ENCODE assay signal across 14 mouse cellular contexts in the genomic region with DNA sequence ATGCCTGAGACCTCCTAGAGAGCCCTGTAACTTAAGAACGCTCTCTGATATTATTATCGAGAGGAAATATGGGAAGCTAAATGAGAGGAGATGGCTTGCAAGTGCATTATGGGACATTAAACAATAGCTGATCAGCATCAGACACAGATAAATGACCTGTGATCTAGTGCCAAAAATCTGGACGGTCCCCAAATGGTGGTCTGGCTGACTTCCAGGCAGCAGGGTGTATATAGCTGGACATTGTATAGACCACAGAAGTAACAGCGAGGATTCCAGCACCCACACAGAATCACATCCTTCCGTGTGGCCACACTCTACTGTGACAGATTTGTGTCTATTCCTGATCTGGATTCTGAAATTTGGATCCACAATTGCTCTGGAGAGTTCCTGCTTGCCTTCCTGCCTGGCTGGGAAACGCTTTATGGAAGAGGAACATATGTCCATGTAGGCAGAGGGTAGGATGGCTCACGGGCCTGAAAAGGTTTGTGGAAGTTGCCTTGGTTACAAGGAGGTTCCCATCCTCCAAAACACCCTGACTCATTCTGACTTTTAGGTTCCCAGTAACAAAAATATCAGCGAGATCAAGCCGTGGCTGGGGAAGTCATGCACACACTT. TPM values are rescaled to one million over a fixed set of nuclear protein-coding genes. Genes with fewer than 3 reads are reported as not detected.
DNase-seq lines count a peak whose midpoint lies in the region; TF ChIP-seq lines count a peak whose summit lies in the region.
"Had no signal": no experiment of that assay in that cellular context is flagged by ENCODE, and none has a peak within 500 bp of the region (broad histone marks: within the 10 kb centered on the region; RNA-seq: fewer than 3 reads in every experiment).

No protein-coding gene starts in this region.

- no peak for TF ChIP-seq CTCF in thymus, adult 2 months (IDR thresholded peaks at IDR 0.05; ENCODE audit: borderline replicate concordance, control insufficient read depth, extremely low read depth, insufficient read depth, low read length, poor library complexity)

- peaks cover 72% of the 10 kb centered on the region for H3K4me1 ChIP-seq in thymus, adult 2 months (replicated peaks; ENCODE audit: control insufficient read depth, insufficient read depth, low read length)
- peaks cover 30% of the 10 kb centered on the region for H3K4me1 ChIP-seq in embryonic facial prominence, embryonic 10.5 days
- H3K4me1 ChIP-seq: midbrain, embryonic 15.5 days had no signal

- H3K27me3 ChIP-seq in thymus, adult 2 months (ENCODE audit: control insufficient read depth, insufficient read depth, low read length): no peaks in the 10 kb centered on the region
- no peaks in the 10 kb centered on the region for H3K27me3 ChIP-seq in embryonic facial prominence, embryonic 10.5 days (replicated peaks; ENCODE audit: low read depth, poor library complexity, severe bottlenecking)
- H3K27me3 ChIP-seq: heart, embryonic 15.5 days; midbrain, embryonic 15.5 days; neural tube, embryonic 12.5 days had no signal

- no peaks in the 10 kb centered on the region for H3K9me3 ChIP-seq in embryonic facial prominence, embryonic 10.5 days
- H3K9me3 ChIP-seq: heart, embryonic 15.5 days; midbrain, embryonic 15.5 days; neural tube, embryonic 12.5 days had no signal

- H3K27ac ChIP-seq in thymus, adult 2 months (ENCODE audit: control insufficient read depth, insufficient read depth, low read length): peak overlapping the region; percentile 24; the same call in 1 of the 2 replicates
- H3K27ac ChIP-seq in embryonic facial prominence, embryonic 10.5 days (replicated peaks): no peak overlapping the region
- H3K27ac ChIP-seq: gastrocnemius, adult 2 months; heart, embryonic 15.5 days; kidney, postnatal 0 days; midbrain, embryonic 15.5 days; neural tube, embryonic 12.5 days had no signal

- TF ChIP-seq POLR2A in thymus, adult 2 months (IDR thresholded peaks at IDR 0.05; ENCODE audit: control insufficient read depth, extremely low read depth, insufficient read depth, low read length, poor library complexity): no peak

- DNase-seq in thymus, adult 2 months: no peak
- DNase-seq in thymus, postnatal 14 days: no peak
- DNase-seq in frontal cortex, postnatal 36 days (ENCODE audit: low spot score in 2 of 2): peak; percentile 49 to 79
- peak; percentile 52 to 81 for DNase-seq in left cerebral cortex, adult 9 months (ENCODE audit: low spot score in 2 of 2)
- peak; percentile 88 for DNase-seq in telencephalon, adult 2 months (ENCODE audit: low read depth, low spot score)
- DNase-seq in embryonic facial prominence, embryonic 10.5 days (ENCODE audit: low spot score): no peak
- DNase-seq in T-cell, adult 2 months (ENCODE audit: low spot score): no peak
- no peak for DNase-seq in adrenal gland, postnatal 25 days
- DNase-seq: adrenal gland, adult 8-10 months; gastrocnemius, adult 2 months had no signal

- 78% methylated on average over 9 of the region's 9 CpGs for WGBS in thymus, adult 2 months
- 89% methylated on average over 9 of the region's 9 CpGs for WGBS in embryonic facial prominence, embryonic 10.5 days

- H3K36me3 ChIP-seq in thymus, adult 2 months (ENCODE audit: control insufficient read depth, insufficient read depth, low read length): peaks cover 23% of the 10 kb centered on the region; the same call in 1 of the 2 replicates
- no peaks in the 10 kb centered on the region for H3K36me3 ChIP-seq in embryonic facial prominence, embryonic 10.5 days (replicated peaks)
- H3K36me3 ChIP-seq: heart, embryonic 15.5 days; midbrain, embryonic 15.5 days; neural tube, embryonic 12.5 days had no signal

- H3K4me3 ChIP-seq in thymus, adult 2 months (ENCODE audit: control insufficient read depth, insufficient read depth, low read length): no peak overlapping the region
- H3K4me3 ChIP-seq in embryonic facial prominence, embryonic 10.5 days: no peak overlapping the region
- H3K4me3 ChIP-seq: gastrocnemius, adult 2 months; heart, embryonic 15.5 days; midbrain, embryonic 15.5 days; neural tube, embryonic 12.5 days had no signal

RNA-seq across cellular contexts. Expression of a gene that starts 18.5 kb away (rescaled TPM):
- 151 and 166 TPM in 2 replicates for polyA plus RNA-seq in thymus, adult 2 months (2012; rRNA removed)
- 0.35 and 0.82 TPM in 2 replicates for polyA plus RNA-seq in embryonic facial prominence, embryonic 10.5 days (2016; fragmentation: Nextera tagmentation; extraction: Ambion mirVana)
- total RNA-seq in adrenal gland, postnatal 25 days (2021): not detected in 2 replicates
- polyA plus RNA-seq: midbrain, embryonic 15.5 days had no signal

Comparison
In these comparisons a context has a peak if more than half of its experiments do, and no peak if none do; other contexts are left out.
1. DNase-seq: peak in frontal cortex, postnatal 36 days (2 of 2), left cerebral cortex, adult 9 months (2 of 2) and telencephalon, adult 2 months (single experiment); none in thymus, adult 2 months (single experiment), thymus, postnatal 14 days (single experiment), embryonic facial prominence, embryonic 10.5 days (single experiment), T-cell, adult 2 months (single experiment) and adrenal gland, postnatal 25 days (single experiment).
2. RNA of a gene that starts 18.5 kb away (polyA plus RNA-seq): 151 to 166 TPM in thymus, adult 2 months; 0.35 to 0.82 TPM in embryonic facial prominence, embryonic 10.5 days; every median in the first group is over 10 times any median in the second.